Mouse (Mus musculus): ENCODE data around the gene Aco2. TPM values are rescaled to one million over a fixed set of nuclear protein-coding genes. Genes with fewer than 3 reads are reported as not detected.

The Aco2 gene
- polyA plus RNA-seq, 1 experiment from 2014 or later, result 178 TPM

GRCm38 (mm10) chr15:81882348-81882747 is 10.2 kb downstream of the Aco2 start:
- no peak overlapping the region for H3K9ac ChIP-seq (ENCODE audit: low read length)
- H3K27me3 ChIP-seq (replicated peaks; ENCODE audit: control insufficient read depth, insufficient read depth, low read length), result no peaks in the 10 kb centered on the region
- 93% methylated on average over 3 of the region's 3 CpGs for WGBS
- no peak overlapping the region for H3K4me3 ChIP-seq (ENCODE audit: low read depth, low read length)
- no peak for ATAC-seq (replicated peaks; ENCODE audit: low FRiP score, low TSS enrichment, low read depth)
- H3K4me2 ChIP-seq (ENCODE audit: low read length), result no peak overlapping the region
- DNase-seq (ENCODE audit: low spot score), result no peak
- no peak overlapping the region for H3K27ac ChIP-seq (ENCODE audit: low read depth)
- no peaks in the 10 kb centered on the region for H3K4me1 ChIP-seq (replicated peaks; ENCODE audit: control insufficient read depth, insufficient read depth, low read length)
- H3K9me3 ChIP-seq (ENCODE audit: control insufficient read depth, low read length), result no peaks in the 10 kb centered on the region
- H3K36me3 ChIP-seq (ENCODE audit: control insufficient read depth, insufficient read depth, low read length), result peaks cover 8% of the 10 kb centered on the region; the same call in 1 of the 2 replicates

GRCm38 (mm10) chr15:81885418-81885934 is 13.4 kb downstream of the Aco2 start:
- no peaks in the 10 kb centered on the region for H3K27me3 ChIP-seq (replicated peaks; ENCODE audit: control insufficient read depth, insufficient read depth, low read length)
- H3K9me3 ChIP-seq (ENCODE audit: control insufficient read depth, low read length), result no peaks in the 10 kb centered on the region
- no peak overlapping the region for H3K9ac ChIP-seq (ENCODE audit: low read length)
- DNase-seq (ENCODE audit: low spot score), result no peak
- 90% methylated on average over 3 of the region's 3 CpGs for WGBS
- H3K4me1 ChIP-seq (replicated peaks; ENCODE audit: control insufficient read depth, insufficient read depth, low read length), result no peaks in the 10 kb centered on the region
- no peak for ATAC-seq (replicated peaks; ENCODE audit: low FRiP score, low TSS enrichment, low read depth)
- H3K4me3 ChIP-seq (ENCODE audit: low read depth, low read length), result no peak overlapping the region
- H3K36me3 ChIP-seq (ENCODE audit: control insufficient read depth, insufficient read depth, low read length), result peaks cover 26% of the 10 kb centered on the region
- H3K27ac ChIP-seq (ENCODE audit: low read depth), result no peak overlapping the region
- no peak overlapping the region for H3K4me2 ChIP-seq (ENCODE audit: low read length)

GRCm38 (mm10) chr15:81886795-81887550 is 14.9 kb downstream of the Aco2 start:
- Histone ChIP-seq H3K9me3 (ENCODE audit: control insufficient read depth, low read length) (no peaks in the 10 kb centered on the region), H3K27me3 (replicated peaks; ENCODE audit: control insufficient read depth, insufficient read depth, low read length) (no peaks in the 10 kb centered on the region), H3K4me2 (ENCODE audit: low read length) (no peak overlapping the region), H3K9ac (ENCODE audit: low read length) (no peak overlapping the region), H3K4me3 (ENCODE audit: low read depth, low read length) (no peak overlapping the region), H3K4me1 (replicated peaks; ENCODE audit: control insufficient read depth, insufficient read depth, low read length) (no peaks in the 10 kb centered on the region), H3K36me3 (ENCODE audit: control insufficient read depth, insufficient read depth, low read length) (peaks cover 40% of the 10 kb centered on the region), H3K27ac (ENCODE audit: low read depth) (no peak overlapping the region)
- 85% methylated on average over 6 of the region's 6 CpGs for WGBS
- DNase-seq (ENCODE audit: low spot score) (no peak), ATAC-seq (replicated peaks; ENCODE audit: low FRiP score, low TSS enrichment, low read depth) (no peak)

- Histone ChIP-seq H3K27ac (ENCODE audit: low read depth) (no peak overlapping the region), H3K9me3 (ENCODE audit: control insufficient read depth, low read length) (no peaks in the 10 kb centered on the region), H3K36me3 (ENCODE audit: control insufficient read depth, insufficient read depth, low read length) (peaks cover 54% of the 10 kb centered on the region), H3K9ac (ENCODE audit: low read length) (no peak overlapping the region), H3K4me1 (replicated peaks; ENCODE audit: control insufficient read depth, insufficient read depth, low read length) (no peaks in the 10 kb centered on the region), H3K27me3 (replicated peaks; ENCODE audit: control insufficient read depth, insufficient read depth, low read length) (no peaks in the 10 kb centered on the region), H3K4me3 (ENCODE audit: low read depth, low read length) (no peak overlapping the region), H3K4me2 (ENCODE audit: low read length) (no peak overlapping the region)
- WGBS, result 96% methylated on average over 7 of the region's 7 CpGs
- DNase-seq (ENCODE audit: low spot score) (no peak), ATAC-seq (replicated peaks; ENCODE audit: low FRiP score, low TSS enrichment, low read depth) (no peak)
Measured at GRCm38 (mm10) chr15:81889175-81889574, 17.1 kb downstream of the Aco2 start.

- 87% methylated on average over 7 of the region's 7 CpGs for WGBS
- Histone ChIP-seq H3K36me3 (ENCODE audit: control insufficient read depth, insufficient read depth, low read length) (peaks cover 65% of the 10 kb centered on the region), H3K27ac (ENCODE audit: low read depth) (no peak overlapping the region), H3K4me3 (ENCODE audit: low read depth, low read length) (no peak overlapping the region), H3K27me3 (replicated peaks; ENCODE audit: control insufficient read depth, insufficient read depth, low read length) (no peaks in the 10 kb centered on the region), H3K9me3 (ENCODE audit: control insufficient read depth, low read length) (no peaks in the 10 kb centered on the region), H3K4me2 (ENCODE audit: low read length) (no peak overlapping the region), H3K9ac (ENCODE audit: low read length) (no peak overlapping the region), H3K4me1 (replicated peaks; ENCODE audit: control insufficient read depth, insufficient read depth, low read length) (no peaks in the 10 kb centered on the region)
- ATAC-seq (replicated peaks; ENCODE audit: low FRiP score, low TSS enrichment, low read depth) (no peak), DNase-seq (ENCODE audit: low spot score) (no peak)
Measured at GRCm38 (mm10) chr15:81891140-81891802, 19.2 kb downstream of the Aco2 start.

- Histone ChIP-seq H3K4me1 (replicated peaks; ENCODE audit: control insufficient read depth, insufficient read depth, low read length) (no peaks in the 10 kb centered on the region), H3K9ac (ENCODE audit: low read length) (no peak overlapping the region), H3K4me3 (ENCODE audit: low read depth, low read length) (no peak overlapping the region), H3K27ac (ENCODE audit: low read depth) (no peak overlapping the region), H3K4me2 (ENCODE audit: low read length) (no peak overlapping the region), H3K9me3 (ENCODE audit: control insufficient read depth, low read length) (no peaks in the 10 kb centered on the region), H3K36me3 (ENCODE audit: control insufficient read depth, insufficient read depth, low read length) (peaks cover 70% of the 10 kb centered on the region), H3K27me3 (replicated peaks; ENCODE audit: control insufficient read depth, insufficient read depth, low read length) (no peaks in the 10 kb centered on the region)
- ATAC-seq (replicated peaks; ENCODE audit: low FRiP score, low TSS enrichment, low read depth), result no peak
- WGBS, result 93% methylated on average over 8 of the region's 8 CpGs
- no peak for DNase-seq (ENCODE audit: low spot score)
Measured at GRCm38 (mm10) chr15:81891822-81892580, 19.9 kb downstream of the Aco2 start.

- H3K27me3 ChIP-seq (replicated peaks; ENCODE audit: control insufficient read depth, insufficient read depth, low read length), result no peaks in the 10 kb centered on the region
- H3K9me3 ChIP-seq (ENCODE audit: control insufficient read depth, low read length), result no peaks in the 10 kb centered on the region
- H3K4me1 ChIP-seq (replicated peaks; ENCODE audit: control insufficient read depth, insufficient read depth, low read length), result no peaks in the 10 kb centered on the region
- 78% methylated on average over 1 of the region's 1 CpGs for WGBS
- peaks cover 80% of the 10 kb centered on the region for H3K36me3 ChIP-seq (ENCODE audit: control insufficient read depth, insufficient read depth, low read length)
- no peak for ATAC-seq (replicated peaks; ENCODE audit: low FRiP score, low TSS enrichment, low read depth)
- no peak overlapping the region for H3K4me3 ChIP-seq (ENCODE audit: low read depth, low read length)
- no peak overlapping the region for H3K27ac ChIP-seq (ENCODE audit: low read depth)
- no peak overlapping the region for H3K9ac ChIP-seq (ENCODE audit: low read length)
- no peak overlapping the region for H3K4me2 ChIP-seq (ENCODE audit: low read length)
- no peak for DNase-seq (ENCODE audit: low spot score)
Measured at GRCm38 (mm10) chr15:81894002-81894401, 21.9 kb downstream of the Aco2 start.

- H3K9me3 ChIP-seq (ENCODE audit: control insufficient read depth, low read length), result no peaks in the 10 kb centered on the region
- DNase-seq (ENCODE audit: low spot score) (no peak), ATAC-seq (replicated peaks; ENCODE audit: low FRiP score, low TSS enrichment, low read depth) (no peak)
- no peak overlapping the region for H3K4me3 ChIP-seq (ENCODE audit: low read depth, low read length)
- H3K36me3 ChIP-seq (ENCODE audit: control insufficient read depth, insufficient read depth, low read length), result peaks cover 76% of the 10 kb centered on the region
- H3K27me3 ChIP-seq (replicated peaks; ENCODE audit: control insufficient read depth, insufficient read depth, low read length), result no peaks in the 10 kb centered on the region
- no peak overlapping the region for H3K4me2 ChIP-seq (ENCODE audit: low read length)
- H3K27ac ChIP-seq (ENCODE audit: low read depth), result no peak overlapping the region
- no peak overlapping the region for H3K9ac ChIP-seq (ENCODE audit: low read length)
- 85% methylated on average over 2 of the region's 2 CpGs for whole genome bisulfite sequencing
- no peaks in the 10 kb centered on the region for H3K4me1 ChIP-seq (replicated peaks; ENCODE audit: control insufficient read depth, insufficient read depth, low read length)
Measured at GRCm38 (mm10) chr15:81896407-81896806, 24.3 kb downstream of the Aco2 start.
